Mouse (Mus musculus) testis, adult 2 months (tissue): ENCODE results near the gene AC170998.1.

ENCODE experiments used
- CTCF ChIP-seq: fragments of 200-500 bp; IDR thresholded peaks from 2 replicates; pipeline ENCODE4 v1.5.1; 2012; ENCODE audit warnings: low read depth, mild to moderate bottlenecking, inconsistent platforms, low read length, moderate library complexity; ENCODE audit not compliant: control insufficient read depth, insufficient read depth, insufficient replicate concordance
- POLR2A ChIP-seq: fragments of 200-500 bp; IDR thresholded peaks from 2 replicates; pipeline ENCODE4 v1.6.1; 2012; ENCODE audit warnings: low read depth, mild to moderate bottlenecking, inconsistent platforms, low read length, moderate library complexity; ENCODE audit not compliant: control insufficient read depth

GRCm38 (mm10) chr17:28707816-28708215 is 18.1 kb upstream of the AC170998.1 start:
- TF ChIP-seq POLR2A (no peak), CTCF (no peak)
